8 mouse cellular contexts compared by ENCODE assay signal in the genomic region with DNA sequence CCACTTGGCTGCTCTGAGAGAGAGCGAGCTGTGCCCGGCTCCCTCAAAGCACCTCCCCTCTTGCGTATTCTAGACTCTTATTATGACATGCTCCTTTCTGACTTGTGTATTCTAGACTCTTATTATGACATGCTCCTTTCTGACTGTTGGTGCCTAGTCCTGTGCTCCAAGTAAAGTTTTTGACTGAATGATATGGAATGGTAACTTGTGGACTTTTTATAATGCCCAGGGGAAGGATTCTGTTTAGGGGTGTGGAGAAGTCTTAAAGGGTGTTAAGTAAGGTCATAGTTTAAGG.
A peak's percentile ranks its signal among the peaks of the same experiment; 100 is the strongest.
DNase-seq lines count a peak whose midpoint lies in the region; ATAC-seq and TF ChIP-seq lines count a peak whose summit lies in the region.

No protein-coding gene starts in this region.

- dilution Hi-C loops in CH12.LX (cut with MboI; ENCODE audit: extremely low pct_ligation_motif_present, extremely low pct_unique_long_range_greater_than_20kb, low sequenced_read_pairs): no loop called here

- TF ChIP-seq RAD21 in CH12.LX (IDR thresholded peaks at IDR 0.05; ENCODE audit: low read depth, low read length): no peak

- H3K27me3 ChIP-seq in heart, embryonic 12.5 days (replicated peaks): no peaks in the 10 kb centered on the region
- H3K27me3 ChIP-seq in CH12.LX (replicated peaks): no peaks in the 10 kb centered on the region
- no peaks in the 10 kb centered on the region for H3K27me3 ChIP-seq in intestine, postnatal 0 days (replicated peaks; ENCODE audit: control insufficient read depth, insufficient read depth, low read length)
- H3K27me3 ChIP-seq in hindbrain, embryonic 11.5 days (ENCODE audit: control insufficient read depth, insufficient read depth, low read length): peaks cover 15% of the 10 kb centered on the region

- no peaks in the 10 kb centered on the region for H3K9me3 ChIP-seq in heart, embryonic 12.5 days (replicated peaks)
- H3K9me3 ChIP-seq in CH12.LX (replicated peaks; ENCODE audit: low read length): no peaks in the 10 kb centered on the region
- H3K9me3 ChIP-seq in intestine, postnatal 0 days (ENCODE audit: control insufficient read depth): no peaks in the 10 kb centered on the region
- H3K9me3 ChIP-seq in hindbrain, embryonic 11.5 days (ENCODE audit: control insufficient read depth, low read length): no peaks in the 10 kb centered on the region

- no peak overlapping the region for H3K9ac ChIP-seq in heart, embryonic 12.5 days
- no peak overlapping the region for H3K9ac ChIP-seq in CH12.LX (ENCODE audit: insufficient read depth, low read depth)
- no peak overlapping the region for H3K9ac ChIP-seq in intestine, postnatal 0 days (ENCODE audit: low read depth, low read length)
- no peak overlapping the region for H3K9ac ChIP-seq in hindbrain, embryonic 11.5 days (ENCODE audit: low read depth, low read length)

- intact Hi-C loops in heart, postnatal 14 days (cut with DNase I): no loop called here

- peaks cover 4% of the 10 kb centered on the region for H3K79me2 ChIP-seq in CH12.LX (replicated peaks; ENCODE audit: control insufficient read depth, extremely low read depth, insufficient read depth, poor library complexity, severe bottlenecking)

- WGBS in heart, embryonic 12.5 days: 19% methylated on average over 3 of the region's 3 CpGs
- WGBS in intestine, postnatal 0 days: 50% methylated on average over 3 of the region's 3 CpGs
- WGBS in hindbrain, embryonic 11.5 days: 21% methylated on average over 3 of the region's 3 CpGs

- in situ Hi-C loops in CH12.LX (cut with MboI; ENCODE audit: low pct_ligation_motif_present, low pct_unique_long_range_greater_than_20kb, low sequenced_read_pairs): no loop called here

- H3K36me3 ChIP-seq in heart, embryonic 12.5 days: no peaks in the 10 kb centered on the region
- H3K36me3 ChIP-seq in CH12.LX (replicated peaks in 1 of 2; ENCODE audit: control insufficient read depth in 1 of 2, insufficient read depth in 1 of 2, low read length in 1 of 2): peaks cover 7 to 10% of the 10 kb centered on the region in 2 experiments
- no peaks in the 10 kb centered on the region for H3K36me3 ChIP-seq in intestine, postnatal 0 days (ENCODE audit: control insufficient read depth, insufficient read depth)
- H3K36me3 ChIP-seq in hindbrain, embryonic 11.5 days (ENCODE audit: control insufficient read depth, insufficient read depth, low read length): no peaks in the 10 kb centered on the region

- peak overlapping the region; percentile 17; the same call in 1 of the 2 replicates for H3K4me3 ChIP-seq in heart, embryonic 12.5 days
- no peak overlapping the region for H3K4me3 ChIP-seq in CH12.LX (replicated peaks in 1 of 3; ENCODE audit: low read depth in 2 of 3, low read length in 2 of 3, poor library complexity in 1 of 3)
- H3K4me3 ChIP-seq in intestine, postnatal 0 days (ENCODE audit: low read depth, low read length): no peak overlapping the region
- H3K4me3 ChIP-seq in hindbrain, embryonic 11.5 days (ENCODE audit: low read depth, low read length): no peak overlapping the region

- no peak for TF ChIP-seq CTCF in CH12.LX (conservative IDR thresholded peaks at IDR 0.05 in 1 of 2, IDR thresholded peaks at IDR 0.05 in 1 of 2; ENCODE audit: low read depth in 2 of 2, low read length in 2 of 2)
- no peak for TF ChIP-seq CTCF in intestine, postnatal 0 days (IDR thresholded peaks at IDR 0.05; ENCODE audit: low read depth)

- ATAC-seq in heart, embryonic 12.5 days (ENCODE audit: insufficient number of reproducible peaks, low FRiP score): no peak
- no peak for ATAC-seq in intestine, postnatal 0 days
- no peak for ATAC-seq in hindbrain, embryonic 11.5 days (ENCODE audit: low FRiP score)

- no peak for DNase-seq in heart, postnatal 14 days
- peak; percentile 40 for DNase-seq in CH12.LX (ENCODE audit: extremely low read depth)
- peak; percentile 48 for DNase-seq in adipocyte (ENCODE audit: low spot score)
- DNase-seq in B cell, adult 2 months: no peak
- no peak for DNase-seq in hindbrain, embryonic 11.5 days (ENCODE audit: low spot score)
- no peak for DNase-seq in thymus, adult 18-20 months

- H3K4me1 ChIP-seq in heart, embryonic 12.5 days (replicated peaks): peaks cover 65% of the 10 kb centered on the region
- peaks cover 33 to 70% of the 10 kb centered on the region in 2 experiments for H3K4me1 ChIP-seq in CH12.LX (ENCODE audit: control insufficient read depth in 1 of 2, insufficient read depth in 2 of 2)
- H3K4me1 ChIP-seq in intestine, postnatal 0 days (replicated peaks; ENCODE audit: control insufficient read depth, insufficient read depth, low read length): no peaks in the 10 kb centered on the region
- H3K4me1 ChIP-seq in hindbrain, embryonic 11.5 days (replicated peaks; ENCODE audit: control insufficient read depth, insufficient read depth, low read length): peaks cover 5% of the 10 kb centered on the region

- TF ChIP-seq EP300 in CH12.LX (IDR thresholded peaks at IDR 0.05; ENCODE audit: low read length): no peak

- no peak for TF ChIP-seq POLR2A in CH12.LX (IDR thresholded peaks at IDR 0.05; ENCODE audit: low read depth, low read length)

- no peak overlapping the region for H3K27ac ChIP-seq in heart, embryonic 12.5 days (ENCODE audit: poor library complexity, severe bottlenecking)
- H3K27ac ChIP-seq in CH12.LX (ENCODE audit: insufficient read depth, low read depth): no peak overlapping the region
- no peak overlapping the region for H3K27ac ChIP-seq in intestine, postnatal 0 days (ENCODE audit: low read depth, low read length)
- H3K27ac ChIP-seq in hindbrain, embryonic 11.5 days (ENCODE audit: low read depth, low read length): no peak overlapping the region

- H3K4me2 ChIP-seq in heart, embryonic 12.5 days: peak overlapping the region; percentile 59
- no peak overlapping the region for H3K4me2 ChIP-seq in CH12.LX (ENCODE audit: insufficient read depth, low read depth, poor library complexity, severe bottlenecking)
- peak overlapping the region; percentile 30; the same call in 1 of the 2 replicates for H3K4me2 ChIP-seq in intestine, postnatal 0 days (replicated peaks; ENCODE audit: low read depth)
- no peak overlapping the region for H3K4me2 ChIP-seq in hindbrain, embryonic 11.5 days (replicated peaks; ENCODE audit: low read depth, low read length)

TF ChIP-seq in CH12.LX, 34 proteins besides CTCF, POLR2A, EP300 and RAD21:
- TF ChIP-seq USF2 (conservative IDR thresholded peaks at IDR 0.05; ENCODE audit: low read depth, low read length) (no peak), HCFC1 (IDR thresholded peaks at IDR 0.05; ENCODE audit: low read depth, low read length) (0 out of 2 replicates have a peak, but pooled peaks have one; percentile 16), TCF12 (IDR thresholded peaks at IDR 0.05; ENCODE audit: low read depth, low read length) (no peak), MYC (IDR thresholded peaks at IDR 0.05; ENCODE audit: low read depth, low read length) (no peak), MAFK (IDR thresholded peaks at IDR 0.05; ENCODE audit: insufficient replicate concordance, low read length) (no peak), MXI1 (IDR thresholded peaks at IDR 0.05; ENCODE audit: low read depth, low read length) (no peak), MAX (IDR thresholded peaks at IDR 0.05; ENCODE audit: low read length) (no peak), POLR2AphosphoS2 (IDR thresholded peaks at IDR 0.05; ENCODE audit: low read depth, low read length) (no peak)
TF ChIP-seq in CH12.LX: peak in this region for 1.

Comparison
In these comparisons a context has a peak if more than half of its experiments do, and no peak if none do; other contexts are left out.
1. H3K4me2 ChIP-seq: peak in heart, embryonic 12.5 days (single experiment) and intestine, postnatal 0 days (single experiment); none in CH12.LX (single experiment) and hindbrain, embryonic 11.5 days (single experiment).
2. DNase-seq: peak in CH12.LX (single experiment) and adipocyte (single experiment); none in heart, postnatal 14 days (0 of 2), B cell, adult 2 months (0 of 2), hindbrain, embryonic 11.5 days (single experiment) and thymus, adult 18-20 months (0 of 2).